Mouse (Mus musculus): ENCODE data around the gene Trnau1ap. TPM values are rescaled to one million over a fixed set of nuclear protein-coding genes. Genes with fewer than 3 reads are reported as not detected.

Trnau1ap gene
- polyA plus RNA-seq, 1 experiment from 2014 or later = 72.8 TPM

- H3K27me3 ChIP-seq (replicated peaks; ENCODE audit: control insufficient read depth, insufficient read depth, low read length) = no peaks in the 10 kb centered on the region
- no peak overlapping the region for H3K27ac ChIP-seq (ENCODE audit: low read depth)
- no peaks in the 10 kb centered on the region for H3K4me1 ChIP-seq (replicated peaks; ENCODE audit: control insufficient read depth, insufficient read depth, low read length)
- H3K9me3 ChIP-seq (ENCODE audit: control insufficient read depth, low read length) = no peaks in the 10 kb centered on the region
- peak overlapping the region; percentile 48 for H3K9ac ChIP-seq (ENCODE audit: low read length)
- peak overlapping the region; percentile 68 for H3K4me2 ChIP-seq (ENCODE audit: low read length)
- H3K36me3 ChIP-seq (ENCODE audit: control insufficient read depth, insufficient read depth, low read length) = no peaks in the 10 kb centered on the region
- peak overlapping the region; percentile 45 for H3K4me3 ChIP-seq (ENCODE audit: low read depth, low read length)
- WGBS = 65% methylated on average over 16 of the region's 16 CpGs
- DNase-seq (ENCODE audit: low spot score) = no peak
- ATAC-seq (replicated peaks; ENCODE audit: low FRiP score, low TSS enrichment, low read depth) = no peak
Observed at GRCm38 (mm10) chr4:132301965-132302938, 27.1 kb downstream of the Trnau1ap start.

- WGBS = 75% methylated on average over 6 of the region's 6 CpGs
- Histone ChIP-seq H3K4me3 (ENCODE audit: low read depth, low read length) (no peak overlapping the region), H3K27ac (ENCODE audit: low read depth) (no peak overlapping the region), H3K9ac (ENCODE audit: low read length) (no peak overlapping the region), H3K9me3 (ENCODE audit: control insufficient read depth, low read length) (no peaks in the 10 kb centered on the region), H3K36me3 (ENCODE audit: control insufficient read depth, insufficient read depth, low read length) (no peaks in the 10 kb centered on the region), H3K27me3 (replicated peaks; ENCODE audit: control insufficient read depth, insufficient read depth, low read length) (no peaks in the 10 kb centered on the region), H3K4me2 (ENCODE audit: low read length) (no peak overlapping the region), H3K4me1 (replicated peaks; ENCODE audit: control insufficient read depth, insufficient read depth, low read length) (no peaks in the 10 kb centered on the region)
- ATAC-seq (replicated peaks; ENCODE audit: low FRiP score, low TSS enrichment, low read depth) (no peak), DNase-seq (ENCODE audit: low spot score) (no peak)
Observed at GRCm38 (mm10) chr4:132301486-132301885, 27.9 kb downstream of the Trnau1ap start.

- no peaks in the 10 kb centered on the region for H3K4me1 ChIP-seq (replicated peaks; ENCODE audit: control insufficient read depth, insufficient read depth, low read length)
- WGBS = 75% methylated on average over 1 of the region's 1 CpGs
Observed at GRCm38 (mm10) chr4:132299849-132300248, 29.5 kb downstream of the Trnau1ap start.

GRCm38 (mm10) chr4:132295696-132296390, 33.5 kb downstream of the Trnau1ap start:
- H3K9me3 ChIP-seq (ENCODE audit: control insufficient read depth, low read length) = peaks cover 4% of the 10 kb centered on the region; the same call in 1 of the 2 replicates
- H3K4me3 ChIP-seq (ENCODE audit: low read depth, low read length) = no peak overlapping the region
- no peak overlapping the region for H3K9ac ChIP-seq (ENCODE audit: low read length)
- H3K36me3 ChIP-seq (ENCODE audit: control insufficient read depth, insufficient read depth, low read length) = peaks cover 13% of the 10 kb centered on the region; the same call in 1 of the 2 replicates
- H3K4me1 ChIP-seq (replicated peaks; ENCODE audit: control insufficient read depth, insufficient read depth, low read length) = no peaks in the 10 kb centered on the region
- 45% methylated on average over 8 of the region's 8 CpGs for WGBS
- no peak for ATAC-seq (replicated peaks; ENCODE audit: low FRiP score, low TSS enrichment, low read depth)
- no peaks in the 10 kb centered on the region for H3K27me3 ChIP-seq (replicated peaks; ENCODE audit: control insufficient read depth, insufficient read depth, low read length)
- no peak overlapping the region for H3K4me2 ChIP-seq (ENCODE audit: low read length)
- no peak overlapping the region for H3K27ac ChIP-seq (ENCODE audit: low read depth)
- no peak for DNase-seq (ENCODE audit: low spot score)

More at GRCm38 (mm10) chr4:132299849-132300248, 29.5 kb downstream of the Trnau1ap start:
- Histone ChIP-seq H3K27ac (ENCODE audit: low read depth) (no peak overlapping the region), H3K9ac (ENCODE audit: low read length) (no peak overlapping the region), H3K4me2 (ENCODE audit: low read length) (no peak overlapping the region), H3K4me3 (ENCODE audit: low read depth, low read length) (no peak overlapping the region), H3K9me3 (ENCODE audit: control insufficient read depth, low read length) (no peaks in the 10 kb centered on the region), H3K27me3 (replicated peaks; ENCODE audit: control insufficient read depth, insufficient read depth, low read length) (no peaks in the 10 kb centered on the region), H3K36me3 (ENCODE audit: control insufficient read depth, insufficient read depth, low read length) (no peaks in the 10 kb centered on the region)
- ATAC-seq (replicated peaks; ENCODE audit: low FRiP score, low TSS enrichment, low read depth) (no peak), DNase-seq (ENCODE audit: low spot score) (no peak)

- Histone ChIP-seq H3K9me3 (ENCODE audit: control insufficient read depth, low read length) (peaks cover 4% of the 10 kb centered on the region; the same call in 1 of the 2 replicates), H3K4me2 (ENCODE audit: low read length) (no peak overlapping the region), H3K27ac (ENCODE audit: low read depth) (no peak overlapping the region), H3K9ac (ENCODE audit: low read length) (no peak overlapping the region), H3K4me1 (replicated peaks; ENCODE audit: control insufficient read depth, insufficient read depth, low read length) (no peaks in the 10 kb centered on the region), H3K4me3 (ENCODE audit: low read depth, low read length) (no peak overlapping the region), H3K36me3 (ENCODE audit: control insufficient read depth, insufficient read depth, low read length) (peaks cover 21% of the 10 kb centered on the region), H3K27me3 (replicated peaks; ENCODE audit: control insufficient read depth, insufficient read depth, low read length) (no peaks in the 10 kb centered on the region)
- WGBS = 82% methylated on average over 7 of the region's 7 CpGs
- DNase-seq (ENCODE audit: low spot score) (no peak), ATAC-seq (replicated peaks; ENCODE audit: low FRiP score, low TSS enrichment, low read depth) (no peak)
Observed at GRCm38 (mm10) chr4:132293682-132294240, 35.6 kb downstream of the Trnau1ap start.

GRCm38 (mm10) chr4:132292988-132293387, 36.4 kb downstream of the Trnau1ap start:
- Histone ChIP-seq H3K4me1 (replicated peaks; ENCODE audit: control insufficient read depth, insufficient read depth, low read length) (no peaks in the 10 kb centered on the region), H3K4me3 (ENCODE audit: low read depth, low read length) (no peak overlapping the region), H3K27me3 (replicated peaks; ENCODE audit: control insufficient read depth, insufficient read depth, low read length) (no peaks in the 10 kb centered on the region), H3K27ac (ENCODE audit: low read depth) (no peak overlapping the region), H3K36me3 (ENCODE audit: control insufficient read depth, insufficient read depth, low read length) (peaks cover 21% of the 10 kb centered on the region), H3K9ac (ENCODE audit: low read length) (no peak overlapping the region), H3K4me2 (ENCODE audit: low read length) (no peak overlapping the region), H3K9me3 (ENCODE audit: control insufficient read depth, low read length) (peaks cover 4% of the 10 kb centered on the region; the same call in 1 of the 2 replicates)
- 36% methylated on average over 4 of the region's 4 CpGs for WGBS
- DNase-seq (ENCODE audit: low spot score) (no peak), ATAC-seq (replicated peaks; ENCODE audit: low FRiP score, low TSS enrichment, low read depth) (no peak)

GRCm38 (mm10) chr4:132291624-132292335, 37.6 kb downstream of the Trnau1ap start:
- no peak overlapping the region for H3K27ac ChIP-seq (ENCODE audit: low read depth)
- peaks cover 23% of the 10 kb centered on the region for H3K36me3 ChIP-seq (ENCODE audit: control insufficient read depth, insufficient read depth, low read length)
- WGBS = 88% methylated on average over 12 of the region's 12 CpGs
- no peak for DNase-seq (ENCODE audit: low spot score)
- H3K4me2 ChIP-seq (ENCODE audit: low read length) = no peak overlapping the region
- no peaks in the 10 kb centered on the region for H3K4me1 ChIP-seq (replicated peaks; ENCODE audit: control insufficient read depth, insufficient read depth, low read length)
- no peak overlapping the region for H3K4me3 ChIP-seq (ENCODE audit: low read depth, low read length)
- no peak overlapping the region for H3K9ac ChIP-seq (ENCODE audit: low read length)
- H3K27me3 ChIP-seq (replicated peaks; ENCODE audit: control insufficient read depth, insufficient read depth, low read length) = no peaks in the 10 kb centered on the region
- H3K9me3 ChIP-seq (ENCODE audit: control insufficient read depth, low read length) = peaks cover 4% of the 10 kb centered on the region; the same call in 1 of the 2 replicates
- no peak for ATAC-seq (replicated peaks; ENCODE audit: low FRiP score, low TSS enrichment, low read depth)

- peaks cover 28% of the 10 kb centered on the region for H3K36me3 ChIP-seq (ENCODE audit: control insufficient read depth, insufficient read depth, low read length)
- WGBS = 94% methylated on average over 4 of the region's 4 CpGs
- no peaks in the 10 kb centered on the region for H3K27me3 ChIP-seq (replicated peaks; ENCODE audit: control insufficient read depth, insufficient read depth, low read length)
- no peak overlapping the region for H3K4me2 ChIP-seq (ENCODE audit: low read length)
- no peaks in the 10 kb centered on the region for H3K4me1 ChIP-seq (replicated peaks; ENCODE audit: control insufficient read depth, insufficient read depth, low read length)
- peaks cover 4% of the 10 kb centered on the region; the same call in 1 of the 2 replicates for H3K9me3 ChIP-seq (ENCODE audit: control insufficient read depth, low read length)
- DNase-seq (ENCODE audit: low spot score) (no peak), ATAC-seq (replicated peaks; ENCODE audit: low FRiP score, low TSS enrichment, low read depth) (no peak)
- H3K4me3 ChIP-seq (ENCODE audit: low read depth, low read length) = no peak overlapping the region
- no peak overlapping the region for H3K9ac ChIP-seq (ENCODE audit: low read length)
- H3K27ac ChIP-seq (ENCODE audit: low read depth) = no peak overlapping the region
Observed at GRCm38 (mm10) chr4:132291056-132291455, 38.3 kb downstream of the Trnau1ap start.
